Mouse (Mus musculus) hindbrain, postnatal 0 days (tissue): ENCODE measurements at regions not wholly inside any gene's neighbourhood (a gene's known extent, or its start where the extent isn't known, plus 50 kb on each side); places are given as distances from the start of the nearest gene placed in this dataset.
A peak's percentile ranks its signal among the peaks of the same experiment; 100 is the strongest.

ENCODE experiments used
- ATAC-seq: fragments of 200-750 bp; cut with Nextera tagmentation; 2 replicates; pipeline ENCODE4 v1.8.0; 2017; ENCODE audit warnings: mild to moderate bottlenecking, moderate TSS enrichment, moderate library complexity
- DNase-seq: peaks from one replicate; pipeline ENCODE4 v3.0.0-alpha.2; 2015; ENCODE audit warnings: low spot score
- H3K27ac ChIP-seq: fragments of 300-500 bp; sonication (generic); 2 replicates; pipeline ENCODE4 v1.5.1; 2014; ENCODE audit warnings: mild to moderate bottlenecking
- H3K27me3 ChIP-seq: fragments of 300-500 bp; sonication (generic); 2 replicates; pipeline ENCODE4 v1.6.1; 2014; ENCODE audit warnings: low read length, mixed read lengths; ENCODE audit not compliant: insufficient read depth
- H3K36me3 ChIP-seq: fragments of 300-500 bp; sonication (generic); 2 replicates; pipeline ENCODE4 v1.6.1; 2014; ENCODE audit warnings: low read length, mixed read lengths; ENCODE audit not compliant: insufficient read depth
- H3K4me1 ChIP-seq: fragments of 300-500 bp; sonication (generic); 2 replicates; pipeline ENCODE4 v1.6.1; 2014; ENCODE audit warnings: antibody characterized with exemption, low read length, mixed read lengths; ENCODE audit not compliant: insufficient read depth
- H3K4me2 ChIP-seq: fragments of 300-500 bp; sonication (generic); 2 replicates; pipeline ENCODE4 v1.6.1; 2014; ENCODE audit warnings: low read depth, mild to moderate bottlenecking, low read length, moderate library complexity, mixed read lengths
- H3K4me3 ChIP-seq: fragments of 300-500 bp; sonication (generic); 2 replicates; pipeline ENCODE4 v1.5.1; 2014; ENCODE audit warnings: low read length
- H3K9ac ChIP-seq: fragments of 300-500 bp; sonication (generic); replicated peaks from 2 replicates; pipeline ENCODE4 v1.6.1; 2014; ENCODE audit warnings: mild to moderate bottlenecking, low read length, moderate library complexity, mixed read lengths
- H3K9me3 ChIP-seq: fragments of 300-500 bp; sonication (generic); 2 replicates; pipeline ENCODE4 v1.6.1; 2016; ENCODE audit warnings: low read length, mixed read lengths
- CTCF ChIP-seq: IDR thresholded peaks from 2 replicates; pipeline ENCODE4 v1.5.1; 2016; ENCODE audit warnings: antibody characterized with exemption, control low read depth, low read depth
- WGBS: fragments of 180-500 bp; shearing (Covaris S2); extraction: QIAGEN DNeasy Blood & Tissue Kit; methylation state at CpG from one replicate; pipeline ENCODE4 v1.1.7; 2014; 5-methylcytosine and 5-hydroxymethylcytosine counted together

DNA sequence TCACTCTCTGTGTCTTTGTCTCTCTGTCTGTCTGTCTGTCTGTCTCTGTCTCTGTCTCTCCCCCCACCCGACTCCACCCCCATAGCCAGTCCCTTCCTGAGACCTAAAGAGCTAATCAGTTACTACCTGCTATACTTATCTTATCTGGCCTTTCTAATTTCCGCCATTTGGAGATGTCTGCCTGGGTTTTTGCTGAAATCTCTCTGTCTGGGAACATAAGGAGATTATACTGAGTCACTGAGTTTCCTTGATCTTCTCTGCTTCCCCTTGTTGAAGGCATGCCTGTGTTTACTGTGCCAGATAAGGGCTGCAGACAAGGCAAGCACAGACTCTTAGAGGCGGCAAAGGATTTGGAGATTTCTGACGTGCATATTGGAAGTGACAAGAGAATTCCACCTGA, 699.0 kb upstream of the Sox9 start:
- Histone ChIP-seq H3K4me3 (no peak overlapping the region), H3K9me3 (no peaks in the 10 kb centered on the region), H3K27ac (no peak overlapping the region), H3K4me2 (no peak overlapping the region), H3K36me3 (no peaks in the 10 kb centered on the region), H3K9ac (no peak overlapping the region), H3K27me3 (no peaks in the 10 kb centered on the region), H3K4me1 (no peaks in the 10 kb centered on the region)
- ATAC-seq (no peak), DNase-seq (no peak)
- TF ChIP-seq CTCF: no peak
- WGBS: 54% methylated on average over 4 of the region's 4 CpGs

DNA sequence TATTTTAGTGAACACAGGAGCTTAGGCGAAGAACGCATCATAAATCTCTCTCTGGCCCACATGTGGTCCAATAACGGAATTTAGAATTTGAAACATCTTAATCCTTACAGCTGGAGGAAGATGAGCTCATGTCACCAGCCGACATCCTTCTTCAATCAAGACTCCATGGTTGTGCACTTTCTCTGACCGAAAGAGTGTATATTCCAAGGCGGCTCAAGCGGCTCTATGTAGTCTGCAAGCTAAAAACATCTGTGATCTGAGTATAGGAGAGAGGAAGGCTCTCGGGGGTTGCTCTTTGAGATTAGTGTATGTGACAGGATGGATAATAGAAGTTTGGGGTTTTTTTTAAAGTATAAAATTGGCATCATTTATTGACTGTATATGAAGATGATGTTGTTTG, 689.9 kb upstream of the Sox9 start:
- Histone ChIP-seq H3K9ac (no peak overlapping the region), H3K27ac (no peak overlapping the region), H3K4me3 (no peak overlapping the region), H3K4me1 (no peaks in the 10 kb centered on the region), H3K36me3 (no peaks in the 10 kb centered on the region), H3K9me3 (no peaks in the 10 kb centered on the region), H3K4me2 (no peak overlapping the region), H3K27me3 (no peaks in the 10 kb centered on the region)
- WGBS: 90% methylated on average over 8 of the region's 8 CpGs
- no peak for TF ChIP-seq CTCF
- DNase-seq (no peak), ATAC-seq (no peak)

DNA sequence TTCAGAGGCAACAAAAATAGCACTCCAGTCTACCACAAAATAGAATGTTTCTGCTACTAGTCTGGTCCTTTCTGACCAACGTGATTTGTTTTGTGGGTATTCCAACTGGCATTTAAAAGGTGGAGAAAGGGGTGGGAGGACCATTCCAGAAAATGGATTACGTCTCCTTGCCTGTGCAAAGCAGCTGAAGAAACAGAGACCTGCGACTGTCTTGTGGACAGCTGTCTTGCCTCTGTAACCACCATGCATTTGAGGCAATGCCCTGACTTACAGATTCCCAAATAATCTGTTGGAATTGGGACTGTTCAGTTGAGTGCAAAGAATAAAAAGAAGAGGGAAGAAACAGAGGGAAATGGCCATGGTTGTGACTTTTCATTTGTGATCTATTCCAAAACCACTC, 687.0 kb upstream of the Sox9 start:
- H3K27ac ChIP-seq: no peak overlapping the region
- no peak for ATAC-seq
- no peak overlapping the region for H3K4me2 ChIP-seq
- H3K9ac ChIP-seq: no peak overlapping the region
- no peak for TF ChIP-seq CTCF
- H3K36me3 ChIP-seq: no peaks in the 10 kb centered on the region
- H3K4me3 ChIP-seq: no peak overlapping the region
- H3K9me3 ChIP-seq: no peaks in the 10 kb centered on the region
- H3K27me3 ChIP-seq: no peaks in the 10 kb centered on the region
- 33% methylated on average over 3 of the region's 3 CpGs for WGBS
- no peaks in the 10 kb centered on the region for H3K4me1 ChIP-seq
- no peak for DNase-seq

DNA sequence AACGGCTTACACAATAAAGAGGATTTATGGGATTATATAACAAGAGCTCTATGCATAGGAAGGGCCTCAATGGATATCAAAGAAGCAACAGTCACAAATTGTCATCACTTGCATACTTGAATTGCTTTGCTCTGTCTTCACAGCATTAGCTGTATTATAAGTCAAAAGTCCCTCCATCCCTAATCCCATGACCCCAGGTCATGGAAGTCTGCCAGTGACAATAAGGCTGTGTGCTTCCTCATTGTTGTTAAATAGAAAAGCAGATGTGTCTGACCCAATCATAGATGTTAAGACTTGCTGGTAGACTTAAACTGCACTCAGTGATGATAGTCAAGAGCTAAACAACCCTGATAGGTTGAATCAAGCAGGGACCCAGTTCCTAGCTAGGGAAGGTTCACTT, 683.9 kb upstream of the Sox9 start:
- H3K36me3 ChIP-seq: no peaks in the 10 kb centered on the region
- no peak overlapping the region for H3K4me2 ChIP-seq
- DNase-seq (no peak), ATAC-seq (no peak)
- no peak overlapping the region for H3K27ac ChIP-seq
- H3K27me3 ChIP-seq: no peaks in the 10 kb centered on the region
- no peak for TF ChIP-seq CTCF
- no peaks in the 10 kb centered on the region for H3K9me3 ChIP-seq
- H3K9ac ChIP-seq: no peak overlapping the region
- no peaks in the 10 kb centered on the region for H3K4me1 ChIP-seq
- WGBS: 90% methylated on average over 1 of the region's 1 CpGs
- no peak overlapping the region for H3K4me3 ChIP-seq

DNA sequence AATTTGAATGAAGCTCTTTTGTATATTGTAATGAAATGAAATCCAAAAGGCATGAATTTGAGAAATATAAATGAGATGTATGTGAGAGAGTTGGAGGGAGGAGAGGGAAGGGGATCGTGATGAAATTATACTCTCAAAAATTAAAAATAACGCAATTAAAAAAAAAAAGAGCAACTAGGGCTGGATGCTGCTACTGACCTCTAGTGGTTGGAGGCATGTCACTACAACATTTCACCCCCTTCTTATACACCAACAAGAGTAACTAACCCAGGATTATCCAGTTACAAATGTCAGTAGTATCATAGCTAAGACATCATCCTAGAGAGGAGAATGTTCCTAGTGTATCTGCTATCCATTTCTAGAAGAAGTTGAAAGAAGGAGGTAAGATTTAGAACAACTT, 678.8 kb upstream of the Sox9 start:
- no peaks in the 10 kb centered on the region for H3K4me1 ChIP-seq
- ATAC-seq (no peak), DNase-seq (no peak)
- no peak overlapping the region for H3K27ac ChIP-seq
- H3K9ac ChIP-seq: no peak overlapping the region
- no peaks in the 10 kb centered on the region for H3K27me3 ChIP-seq
- peak; percentile 65 for TF ChIP-seq CTCF
- H3K9me3 ChIP-seq: no peaks in the 10 kb centered on the region
- H3K4me3 ChIP-seq: no peak overlapping the region
- H3K36me3 ChIP-seq: no peaks in the 10 kb centered on the region
- no peak overlapping the region for H3K4me2 ChIP-seq
- WGBS: 65% methylated on average over 2 of the region's 2 CpGs

DNA sequence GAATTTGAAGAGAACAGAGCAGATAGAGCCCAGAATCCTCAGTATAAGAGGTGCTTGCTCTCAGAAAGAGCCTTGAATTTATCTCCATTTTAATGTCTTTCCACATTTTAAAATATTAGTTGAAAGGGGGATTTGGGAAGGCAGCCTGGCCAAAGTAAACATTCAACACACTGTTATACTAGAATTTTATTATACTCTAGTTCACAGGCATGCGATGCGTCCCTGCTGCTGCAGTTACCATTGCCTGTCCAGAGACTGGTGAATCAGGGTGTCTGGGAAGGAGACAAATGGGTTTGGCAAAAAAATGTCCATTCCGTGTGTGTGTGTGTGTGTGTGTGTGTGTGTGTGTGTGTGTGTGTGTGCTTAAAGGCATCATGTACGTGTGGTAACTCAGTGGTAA, 675.1 kb upstream of the Sox9 start:
- DNase-seq (no peak), ATAC-seq (no peak)
- no peaks in the 10 kb centered on the region for H3K9me3 ChIP-seq
- H3K4me1 ChIP-seq: no peaks in the 10 kb centered on the region
- 70% methylated on average over 4 of the region's 4 CpGs for WGBS
- H3K27ac ChIP-seq: no peak overlapping the region
- TF ChIP-seq CTCF: no peak
- H3K4me3 ChIP-seq: no peak overlapping the region
- H3K36me3 ChIP-seq: no peaks in the 10 kb centered on the region
- H3K9ac ChIP-seq: no peak overlapping the region
- no peak overlapping the region for H3K4me2 ChIP-seq
- H3K27me3 ChIP-seq: no peaks in the 10 kb centered on the region

DNA sequence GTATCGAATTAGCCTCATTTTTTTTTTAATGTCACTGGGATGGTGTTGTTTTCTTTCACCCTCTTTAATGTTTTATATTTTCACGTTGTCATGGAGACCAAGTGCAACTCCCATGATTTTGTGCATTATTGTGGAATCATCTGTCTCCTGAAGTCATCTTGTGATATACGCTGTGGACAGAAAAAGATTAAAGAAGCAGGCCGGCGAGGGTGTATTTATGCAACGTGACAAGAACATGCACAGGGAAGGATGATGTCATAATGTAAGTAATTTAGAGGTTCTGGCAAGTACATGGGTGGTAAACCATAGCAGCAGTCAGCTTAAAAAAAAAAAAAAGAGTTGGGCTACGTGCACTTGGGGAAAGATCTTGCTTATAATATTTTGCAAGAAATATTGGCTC, 674.7 kb upstream of the Sox9 start:
- Histone ChIP-seq H3K4me3 (no peak overlapping the region), H3K4me2 (no peak overlapping the region), H3K36me3 (no peaks in the 10 kb centered on the region), H3K27me3 (no peaks in the 10 kb centered on the region), H3K9ac (no peak overlapping the region), H3K9me3 (no peaks in the 10 kb centered on the region), H3K4me1 (no peaks in the 10 kb centered on the region), H3K27ac (no peak overlapping the region)
- ATAC-seq (no peak), DNase-seq (no peak)
- WGBS: 68% methylated on average over 7 of the region's 7 CpGs
- no peak for TF ChIP-seq CTCF
